Mouse (Mus musculus) large intestine, adult 2 months (tissue): ENCODE measurements around the gene Soat2. TPM values are rescaled to one million over a fixed set of nuclear protein-coding genes. Genes with fewer than 3 reads are reported as not detected.

Source experiments
- DNase-seq: peaks from one replicate; pipeline ENCODE4 v3.0.0-alpha.2; 2012; ENCODE audit warnings: low read depth, low spot score
- WGBS: fragments of 180-500 bp; shearing (Covaris S2); methylation state at CpG from one replicate; pipeline ENCODE4 v1.1.7; 2018; 5-methylcytosine and 5-hydroxymethylcytosine counted together
- polyA plus RNA-seq: library from polyadenylated mRNA; depleted of rRNA; stranded (reverse); fragments of >200 nt; gene quantifications from 2 replicates; pipeline ENCODE4 v1.2.3, GENCODE M21; 2012; rRNA removed

The Soat2 gene
- polyA plus RNA-seq, 1 experiment = 96.3 TPM

GRCm38 (mm10) chr15:102209114-102209513 is 58.8 kb downstream of the Soat2 start:
- 91% methylated on average over 8 of the region's 8 CpGs for whole genome bisulfite sequencing
- no peak for DNase-seq

GRCm38 (mm10) chr15:102210816-102211215 is 60.5 kb downstream of the Soat2 start:
- DNase-seq = no peak
- WGBS = 57% methylated on average over 4 of the region's 4 CpGs

GRCm38 (mm10) chr15:102211895-102212294 is 61.6 kb downstream of the Soat2 start:
- no peak for DNase-seq
- WGBS = 59% methylated on average over 6 of the region's 6 CpGs

Other genes starting within 250 kb of the Soat2 start
- gene Krt4, start 225.8 kb upstream of the Soat2 start, polyA plus RNA-seq = 0.11 and 0.21 TPM in 2 replicates
- 0.21 and 0.43 TPM in 2 replicates for gene Krt79, start 210.2 kb upstream of the Soat2 start, polyA plus RNA-seq
- 0.16 and 0.19 TPM in 2 replicates for gene Krt78, start 196.2 kb upstream of the Soat2 start, polyA plus RNA-seq
- 2,897 and 3,506 TPM in 2 replicates for gene Krt8, start 146.0 kb upstream of the Soat2 start, polyA plus RNA-seq
- gene Krt18, start 122.3 kb upstream of the Soat2 start, polyA plus RNA-seq = 214 and 251 TPM in 2 replicates
- gene Eif4b, start 76.8 kb upstream of the Soat2 start, polyA plus RNA-seq = 58.6 and 78.1 TPM in 2 replicates
- 37.0 and 45.5 TPM in 2 replicates for gene Tns2, start 50.1 kb upstream of the Soat2 start, polyA plus RNA-seq
- gene Spryd3, start 14.3 kb upstream of the Soat2 start, polyA plus RNA-seq = 32.1 and 35.9 TPM in 2 replicates
- 15.4 and 34.3 TPM in 2 replicates for gene Igfbp6, start 6.2 kb upstream of the Soat2 start, polyA plus RNA-seq
- gene Zfp740, start 52.7 kb downstream of the Soat2 start, polyA plus RNA-seq = 20.2 and 26.4 TPM in 2 replicates
- gene Csad, start 54.2 kb downstream of the Soat2 start, polyA plus RNA-seq = 18.9 and 23.9 TPM in 2 replicates
- gene Itgb7, start 81.4 kb downstream of the Soat2 start, polyA plus RNA-seq = 23.0 and 24.8 TPM in 2 replicates
- 6.9 and 8.6 TPM in 2 replicates for gene Rarg, start 107.0 kb downstream of the Soat2 start, polyA plus RNA-seq
- gene Gm9918, start 120.0 kb downstream of the Soat2 start, polyA plus RNA-seq = not detected in 2 replicates
- 52.4 and 57.1 TPM in 2 replicates for gene Mfsd5, start 128.9 kb downstream of the Soat2 start, polyA plus RNA-seq
- gene Espl1, start 145.7 kb downstream of the Soat2 start, polyA plus RNA-seq = 14.8 and 16.1 TPM in 2 replicates
- 97.0 and 98.7 TPM in 2 replicates for gene Pfdn5, start 175.6 kb downstream of the Soat2 start, polyA plus RNA-seq
- gene Myg1, start 181.2 kb downstream of the Soat2 start, polyA plus RNA-seq = 38.9 and 49.8 TPM in 2 replicates
- 31.0 and 35.2 TPM in 2 replicates for gene Aaas, start 200.2 kb downstream of the Soat2 start, polyA plus RNA-seq
- gene Sp7, start 216.7 kb downstream of the Soat2 start, polyA plus RNA-seq = not detected in 2 replicates